Mouse (Mus musculus) CH12.LX (cell line): ENCODE data around the gene Gng2. TPM values are rescaled to one million over a fixed set of nuclear protein-coding genes. Genes with fewer than 3 reads are reported as not detected.

Source experiments
- DNase-seq: peaks from one replicate; pipeline ENCODE4 v3.0.0-alpha.2; 2013; ENCODE audit errors: extremely low read depth
- H3K27ac ChIP-seq: 2 replicates; pipeline ENCODE4 v1.5.1; 2012; ENCODE audit warnings: low read depth, mild to moderate bottlenecking, control low read depth, moderate library complexity; ENCODE audit not compliant: insufficient read depth
- H3K27me3 ChIP-seq: replicated peaks from 2 replicates; pipeline ENCODE3; 2012; ENCODE audit warnings: inconsistent platforms
- H3K36me3 ChIP-seq, 2 experiments: replicated peaks in 1 of 2; 2 replicates each; pipeline versions ENCODE3 to v1.6.1; 2012; ENCODE audit warnings: inconsistent platforms in 1 of 2, low read length in 1 of 2, mild to moderate bottlenecking in 1 of 2, mixed read lengths in 1 of 2, moderate library complexity in 1 of 2; ENCODE audit not compliant: control insufficient read depth in 1 of 2, insufficient read depth in 1 of 2
- H3K4me1 ChIP-seq, 2 experiments: 2 replicates each; pipeline ENCODE4 v1.6.1; 2012; ENCODE audit warnings: inconsistent platforms in 1 of 2, moderate library complexity in 1 of 2; ENCODE audit not compliant: insufficient read depth in 2 of 2, control insufficient read depth in 1 of 2
- H3K4me2 ChIP-seq: 2 replicates; pipeline ENCODE4 v1.6.1; 2012; ENCODE audit warnings: low read depth, mild to moderate bottlenecking, control low read depth; ENCODE audit not compliant: poor library complexity, insufficient read depth, severe bottlenecking
- H3K4me3 ChIP-seq, 3 experiments: fragments of 150-350 bp in 1 of 3; sonication (generic) in 1 of 3; replicated peaks in 1 of 3; 2 replicates each; pipeline versions ENCODE3 to v1.5.1; 2011 to 2012; ENCODE audit warnings: low read depth in 2 of 3, low read length in 2 of 3, mild to moderate bottlenecking in 2 of 3, moderate library complexity in 2 of 3, control low read depth in 1 of 3, improper control_type of control experiment in 1 of 3, inconsistent platforms in 1 of 3, mixed read lengths in 1 of 3; ENCODE audit not compliant: poor library complexity in 1 of 3
- H3K79me2 ChIP-seq: replicated peaks from 2 replicates; pipeline ENCODE4 v1.6.1; 2012; ENCODE audit warnings: mild to moderate bottlenecking, moderate library complexity; ENCODE audit not compliant: control insufficient read depth, poor library complexity, insufficient read depth, severe bottlenecking; ENCODE audit errors: extremely low read depth
- H3K9ac ChIP-seq: 2 replicates; pipeline ENCODE4 v1.6.1; 2012; ENCODE audit warnings: low read depth, mild to moderate bottlenecking, control low read depth, moderate library complexity; ENCODE audit not compliant: insufficient read depth
- H3K9me3 ChIP-seq: replicated peaks from 2 replicates; pipeline ENCODE3; 2012; ENCODE audit warnings: low read length, inconsistent platforms, mixed read lengths
- BHLHE40 ChIP-seq: IDR thresholded peaks from 2 replicates; pipeline ENCODE4 v1.6.1; 2011; ENCODE audit warnings: mild to moderate bottlenecking, low read depth, low read length, improper control_type of control experiment
- CHD2 ChIP-seq: IDR thresholded peaks from 2 replicates; pipeline ENCODE4 v1.6.1; 2011; ENCODE audit warnings: low read length, improper control_type of control experiment
- E2F4 ChIP-seq: IDR thresholded peaks from 2 replicates; pipeline ENCODE4 v1.6.1; 2011; ENCODE audit warnings: low read depth, low read length, improper control_type of control experiment; ENCODE audit not compliant: insufficient replicate concordance
- ELF1 ChIP-seq: IDR thresholded peaks from 2 replicates; pipeline ENCODE4 v1.6.1; 2014; ENCODE audit warnings: low read depth, mild to moderate bottlenecking, inconsistent platforms, low read length, improper control_type of control experiment
- HCFC1 ChIP-seq: IDR thresholded peaks from 2 replicates; pipeline ENCODE4 v1.6.1; 2012; ENCODE audit warnings: low read depth, mild to moderate bottlenecking, inconsistent platforms, low read length, improper control_type of control experiment
- JUND ChIP-seq: conservative IDR thresholded peaks from 2 replicates; pipeline ENCODE4 v1.6.1; 2011; ENCODE audit warnings: low read depth, low read length, improper control_type of control experiment
- MAX ChIP-seq: IDR thresholded peaks from 2 replicates; pipeline ENCODE4 v1.6.1; 2011; ENCODE audit warnings: low read length, improper control_type of control experiment
- MAZ ChIP-seq: IDR thresholded peaks from 2 replicates; pipeline ENCODE4 v1.6.1; 2012; ENCODE audit warnings: low read depth, mild to moderate bottlenecking, inconsistent platforms, low read length, improper control_type of control experiment, moderate library complexity
- MEF2A ChIP-seq: IDR thresholded peaks from 2 replicates; pipeline ENCODE4 v1.6.1; 2014; ENCODE audit warnings: low read depth, mild to moderate bottlenecking, inconsistent platforms, low read length, improper control_type of control experiment, borderline replicate concordance
- MXI1 ChIP-seq: IDR thresholded peaks from 2 replicates; pipeline ENCODE4 v1.6.1; 2011; ENCODE audit warnings: mild to moderate bottlenecking, low read depth, low read length, improper control_type of control experiment
- NELFE ChIP-seq: IDR thresholded peaks from 2 replicates; pipeline ENCODE4 v1.6.1; 2011; ENCODE audit warnings: low read depth, low read length, improper control_type of control experiment
- PAX5 ChIP-seq: IDR thresholded peaks from 2 replicates; pipeline ENCODE4 v1.6.1; 2012; ENCODE audit warnings: low read length, inconsistent platforms, mixed read lengths
- POLR2A ChIP-seq: IDR thresholded peaks from 2 replicates; pipeline ENCODE4 v1.6.1; 2011; ENCODE audit warnings: low read depth, mild to moderate bottlenecking, improper control_type of control experiment, low read length
- RAD21 ChIP-seq: IDR thresholded peaks from 2 replicates; pipeline ENCODE4 v1.6.1; 2011; ENCODE audit warnings: low read depth, mild to moderate bottlenecking, low read length, improper control_type of control experiment, moderate library complexity
- RCOR1 ChIP-seq: conservative IDR thresholded peaks from 2 replicates; pipeline ENCODE4 v1.6.1; 2012; ENCODE audit warnings: low read depth, mild to moderate bottlenecking, inconsistent platforms, low read length, improper control_type of control experiment
- SIN3A ChIP-seq: IDR thresholded peaks from 2 replicates; pipeline ENCODE4 v1.6.1; 2012; ENCODE audit warnings: low read length, improper control_type of control experiment, inconsistent platforms
- TBP ChIP-seq: conservative IDR thresholded peaks from 2 replicates; pipeline ENCODE4 v1.6.1; 2011; ENCODE audit warnings: low read depth, low read length, improper control_type of control experiment
- TCF12 ChIP-seq: IDR thresholded peaks from 2 replicates; pipeline ENCODE4 v1.6.1; 2014; ENCODE audit warnings: low read depth, mild to moderate bottlenecking, inconsistent platforms, low read length, improper control_type of control experiment
- UBTF ChIP-seq: IDR thresholded peaks from 2 replicates; pipeline ENCODE4 v1.6.1; 2012; ENCODE audit warnings: low read depth, mild to moderate bottlenecking, inconsistent platforms, low read length, improper control_type of control experiment, moderate library complexity
- USF1 ChIP-seq: IDR thresholded peaks from 2 replicates; pipeline ENCODE4 v1.6.1; 2014; ENCODE audit warnings: low read depth, mild to moderate bottlenecking, inconsistent platforms, low read length, improper control_type of control experiment
- USF2 ChIP-seq: conservative IDR thresholded peaks from 2 replicates; pipeline ENCODE4 v1.6.1; 2011; ENCODE audit warnings: low read depth, low read length, improper control_type of control experiment
- ZKSCAN1 ChIP-seq: IDR thresholded peaks from 2 replicates; pipeline ENCODE4 v1.6.1; 2012; ENCODE audit warnings: low read depth, inconsistent platforms, low read length, improper control_type of control experiment, borderline replicate concordance
- ZNF384 ChIP-seq: IDR thresholded peaks from 2 replicates; pipeline ENCODE4 v1.6.1; 2012; ENCODE audit warnings: low read depth, low read length, improper control_type of control experiment, inconsistent platforms
- dilution Hi-C: fragments of 300-500 bp; cut with MboI; formaldehyde crosslinking; loops from 2 replicates; pipeline ENCODE4 v1.14.3; 2020; ENCODE audit warnings: low sequenced_read_pairs; ENCODE audit not compliant: extremely low pct_unique_long_range_greater_than_20kb, extremely low pct_ligation_motif_present
- in situ Hi-C: fragments of 300-500 bp; cut with MboI; formaldehyde crosslinking; loops from 3 replicates; pipeline ENCODE4 v1.14.3; 2019; ENCODE audit warnings: low sequenced_read_pairs, low pct_ligation_motif_present, low pct_unique_long_range_greater_than_20kb, mixed read lengths
- polyA plus RNA-seq: library from polyadenylated mRNA; unstranded; fragments of >175 nt; gene quantifications from 2 replicates; pipeline ENCODE4 v1.2.1, GENCODE M21; 2012; ENCODE audit warnings: low read depth; ENCODE audit not compliant: insufficient read length
- total RNA-seq, 2 experiments: library from RNA; depleted of rRNA; stranded (reverse); fragments of 300-350 nt in 1 of 2; fragments of >200 nt in 1 of 2; gene quantifications; 2 replicates each; pipeline ENCODE4 v1.2.3; 2012 to 2014

The Gng2 gene
- total and polyA plus RNA-seq, 3 experiments = 52.1 to 67.7 (median 63.4) TPM

GRCm38 (mm10) chr14:19935084-19935483 is 42.3 kb downstream of the Gng2 start:
- peaks cover 0 to 6% of the 10 kb centered on the region in 2 experiments; a peak in 1 of 4 replicates for H3K4me1 ChIP-seq
- H3K9me3 ChIP-seq = no peaks in the 10 kb centered on the region
- TF ChIP-seq USF1 (no peak), CHD2 (no peak), MEF2A (no peak), RCOR1 (no peak), TBP (no peak), ZKSCAN1 (no peak), ELF1 (no peak), JUND (no peak), MAZ (no peak), HCFC1 (no peak), UBTF (no peak), TCF12 (no peak), USF2 (no peak)
- TF ChIP-seq, all 38 proteins: peak for 0
- Histone ChIP-seq H3K4me2 (no peak overlapping the region), H3K27me3 (no peaks in the 10 kb centered on the region), H3K79me2 (no peaks in the 10 kb centered on the region; the same call in 1 of the 2 replicates), H3K4me3 (no peak overlapping the region), H3K36me3 (peaks cover 2 to 56% of the 10 kb centered on the region in 2 experiments), H3K27ac (no peak overlapping the region), H3K9ac (no peak overlapping the region)
- DNase-seq = no peak
- dilution Hi-C loops = no loop called here
- in situ Hi-C loops = no loop called here

GRCm38 (mm10) chr14:19933314-19933713 is 44.1 kb downstream of the Gng2 start:
- Histone ChIP-seq H3K27ac (no peak overlapping the region), H3K4me1 (no peaks in the 10 kb centered on the region), H3K4me3 (no peak overlapping the region), H3K36me3 (peaks cover 3 to 55% of the 10 kb centered on the region in 2 experiments), H3K9me3 (no peaks in the 10 kb centered on the region), H3K9ac (no peak overlapping the region), H3K4me2 (no peak overlapping the region), H3K79me2 (no peaks in the 10 kb centered on the region; the same call in 1 of the 2 replicates), H3K27me3 (no peaks in the 10 kb centered on the region)
- DNase-seq = no peak
- in situ Hi-C loops = no loop called here
- dilution Hi-C loops = no loop called here
- TF ChIP-seq E2F4 = no peak
- TF ChIP-seq POLR2A = no peak
- TF ChIP-seq RAD21 = no peak
- no peak for TF ChIP-seq MXI1
- TF ChIP-seq MAX = no peak
- TF ChIP-seq CHD2 = no peak
- no peak for TF ChIP-seq NELFE
- no peak for TF ChIP-seq ZKSCAN1
- TF ChIP-seq SIN3A = no peak
- no peak for TF ChIP-seq USF2
- TF ChIP-seq ZNF384 = no peak
- TF ChIP-seq PAX5 = no peak
- TF ChIP-seq TBP = no peak
- no peak for TF ChIP-seq BHLHE40
- TF ChIP-seq TCF12 = no peak
